Mouse (Mus musculus): ENCODE results near the gene Tango2. TPM values are rescaled to one million over a fixed set of nuclear protein-coding genes. Genes with fewer than 3 reads are reported as not detected.

Gene Tango2
- total RNA-seq, 2 experiments from 2014 or later = 152 to 177 TPM

- no peak for DNase-seq
- intact Hi-C loops (cut with DNase I) = loop anchor here (2.0 kb wide), 1 partner anchor 40 kb away; the partner anchor contains the start of genes Ranbp1 and Trmt2a
These were observed 59.3 kb downstream of the Tango2 start for GRCm38 (mm10) chr16:18288581-18289061.

- DNase-seq = no peak
- intact Hi-C loops (cut with DNase I) = loop anchor here (2.0 kb wide), 1 partner anchor 39 kb away; the partner anchor contains the start of genes Ranbp1 and Trmt2a
These were observed 59.7 kb downstream of the Tango2 start for GRCm38 (mm10) chr16:18288166-18288565.

- no peak for DNase-seq
- intact Hi-C loops (cut with DNase I) = no loop called here
These were observed 72.7 kb downstream of the Tango2 start for GRCm38 (mm10) chr16:18275166-18275565.

- DNase-seq = no peak
- intact Hi-C loops (cut with DNase I) = no loop called here
These were observed 79.7 kb downstream of the Tango2 start for GRCm38 (mm10) chr16:18268182-18268581.

- DNase-seq = no peak
- intact Hi-C loops (cut with DNase I) = no loop called here
These were observed 82.9 kb downstream of the Tango2 start for GRCm38 (mm10) chr16:18265024-18265423.

- intact Hi-C loops (cut with DNase I) = no loop called here
- no peak for DNase-seq
These were observed 89.7 kb downstream of the Tango2 start, which contains the start of gene Gm49776 for GRCm38 (mm10) chr16:18258221-18258620. Gene Gm49776, minus strand, starts transcription at chr16:18258321.

GRCm38 (mm10) chr16:18253866-18254265 is 94.0 kb downstream of the Tango2 start:
- intact Hi-C loops (cut with DNase I) = no loop called here
- no peak for DNase-seq

- intact Hi-C loops (cut with DNase I) = no loop called here
- no peak for DNase-seq
These were observed 95.2 kb downstream of the Tango2 start for GRCm38 (mm10) chr16:18252736-18253135.

- intact Hi-C loops (cut with DNase I) = no loop called here
- DNase-seq = no peak
These were observed 96.8 kb downstream of the Tango2 start for GRCm38 (mm10) chr16:18250828-18251790.

Small RNA genes within 50 kb of the gene (microRNA-seq; reads per million reads assigned to microRNA genes)
- gene Gm24572 (ENCODE audit: borderline number of aligned reads in 2 of 2) = 0 reads per million in 2 experiments
- gene Gm26219 (ENCODE audit: borderline number of aligned reads in 2 of 2) = 0 reads per million in 2 experiments
- gene Mir1306 (ENCODE audit: borderline number of aligned reads in 2 of 2) = 215 to 280 reads per million in 2 experiments
- gene Mir185 (ENCODE audit: borderline number of aligned reads in 2 of 2) = 1,910 to 1,990 reads per million in 2 experiments

Other genes starting within 250 kb of the Tango2 start
- gene Rtn4r, start 220.5 kb downstream of the Tango2 start, total RNA-seq (2021) = 1 to 10 TPM; 2.1 to 6.0 TPM
- not detected for gene Ccdc188, start 130.2 kb downstream of the Tango2 start, total RNA-seq (2021)
- 10 to 100 TPM; 19.7 to 21.5 TPM for gene Zdhhc8, start 113.0 kb downstream of the Tango2 start, total RNA-seq (2021)
- 10 to 100 TPM; 16.1 to 19.8 TPM for gene Trmt2a, start 99.4 kb downstream of the Tango2 start, total RNA-seq (2021)
- 10 to 100 TPM; 34.5 to 42.1 TPM for gene Ranbp1, start 99.4 kb downstream of the Tango2 start, total RNA-seq (2021)
- gene Gm49776, start 89.8 kb downstream of the Tango2 start, total RNA-seq (2021) = not detected
- 10 to 100 TPM; 12.7 to 14.6 TPM for gene Dgcr8, start 58.9 kb downstream of the Tango2 start, total RNA-seq (2021)
- 10 to 100 TPM; 21.1 to 25.6 TPM for gene Arvcf, start 79 bp upstream of the Tango2 start, total RNA-seq (2021)
- 10 to 100 TPM; 41.0 to 42.8 TPM for gene Txnrd2, start 78.3 kb upstream of the Tango2 start, total RNA-seq (2021)
- 100 to 1,000 TPM; 130 to 150 TPM for gene Comt, start 78.7 kb upstream of the Tango2 start, total RNA-seq (2021)
- gene Gnb1l, start 150.6 kb upstream of the Tango2 start, total RNA-seq (2021) = 1 to 10 TPM; 5.2 to 5.4 TPM
- 1 to 10 TPM; 3.6 to 4.6 TPM for gene Rtl10, start 150.8 kb upstream of the Tango2 start, total RNA-seq (2021)
- 1 to 10 TPM in 1 of 2 experiments, under 1 TPM in 1; 0.51 to 2.2 TPM for gene Tbx1, start 242.6 kb upstream of the Tango2 start, total RNA-seq (2021)